Mouse (Mus musculus) retina, postnatal 1 day (tissue): ENCODE results near the gene Kcnma1.

Experiments used
- DNase-seq: peaks from one replicate; pipeline ENCODE4 v3.0.0-alpha.2; 2012

The Kcnma1 gene

DNA sequence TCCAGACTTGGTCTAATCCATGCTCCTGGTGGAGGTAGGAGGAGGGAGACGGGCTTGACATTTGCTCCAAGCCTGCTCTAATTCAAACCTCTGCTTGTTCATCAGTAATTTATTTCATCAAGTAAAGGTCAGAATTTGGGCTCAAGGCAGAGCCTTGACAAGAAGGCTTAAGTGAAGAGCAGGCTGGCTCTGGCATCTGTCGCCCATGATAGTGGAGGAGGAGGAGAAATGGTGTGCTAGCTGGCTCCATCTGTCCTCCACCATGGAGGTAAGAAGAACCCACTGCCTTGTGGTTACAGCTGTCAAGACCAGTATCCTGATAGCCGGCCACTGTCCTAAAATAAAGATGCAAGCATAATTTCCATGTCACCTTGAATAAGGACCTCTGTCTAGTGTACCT, 595.3 kb downstream of the Kcnma1 start:
- no peak for DNase-seq

GRCm38 (mm10) chr14:23407051-23407450, 607.2 kb downstream of the Kcnma1 start:
- no peak for DNase-seq

DNA sequence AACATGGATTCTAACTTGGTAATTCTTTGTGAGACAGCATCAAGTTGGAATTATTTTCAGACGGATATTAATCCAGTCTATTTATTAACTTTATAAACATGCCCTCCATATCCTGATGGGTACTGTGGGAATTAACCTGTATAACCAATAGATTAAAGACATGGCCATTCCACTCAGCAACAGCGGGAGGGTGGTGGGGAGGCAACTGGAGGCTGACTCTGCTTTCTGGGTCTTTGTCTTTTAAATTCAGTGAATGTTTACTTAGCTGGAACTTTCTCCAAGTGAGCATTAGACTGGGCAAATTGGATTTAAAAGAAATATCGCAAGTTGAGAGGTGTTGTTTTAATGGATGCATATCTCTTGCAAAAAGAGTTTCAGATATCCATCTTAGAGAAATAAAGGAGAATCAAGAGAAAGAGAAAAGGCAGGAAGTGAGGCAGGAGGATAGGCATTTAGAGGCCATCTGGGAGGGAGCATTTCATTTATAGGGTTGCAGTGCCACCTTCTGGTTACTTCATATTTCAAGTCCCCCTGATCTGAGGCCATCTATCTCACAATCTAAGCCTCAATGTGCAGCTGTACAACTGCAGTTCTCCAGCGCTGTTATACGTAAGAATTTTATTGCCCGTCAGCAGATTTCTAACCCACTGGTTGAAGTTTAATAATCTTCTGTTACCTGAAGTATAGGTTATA, 613.4 kb downstream of the Kcnma1 start:
- DNase-seq: peak; percentile 85

DNA sequence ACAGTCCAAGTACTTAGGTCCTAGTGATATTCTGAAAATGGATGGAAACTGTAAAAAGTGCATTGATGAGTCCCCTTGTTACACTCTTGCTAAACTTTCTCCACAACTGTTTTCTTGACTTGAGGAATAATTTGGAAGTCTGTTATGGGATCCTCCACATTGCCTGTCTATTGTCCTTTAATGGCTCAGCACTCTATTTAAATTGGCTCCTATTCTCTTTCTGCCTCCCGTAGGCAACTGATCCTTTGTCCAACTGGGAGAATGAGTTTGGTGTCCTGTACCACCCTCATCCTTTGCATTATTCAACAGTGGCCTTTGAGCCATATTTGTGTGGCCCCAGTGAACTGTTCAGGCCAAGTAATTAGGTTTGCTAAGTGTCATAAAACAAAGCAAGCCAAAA, 616.6 kb downstream of the Kcnma1 start:
- DNase-seq: no peak

DNA sequence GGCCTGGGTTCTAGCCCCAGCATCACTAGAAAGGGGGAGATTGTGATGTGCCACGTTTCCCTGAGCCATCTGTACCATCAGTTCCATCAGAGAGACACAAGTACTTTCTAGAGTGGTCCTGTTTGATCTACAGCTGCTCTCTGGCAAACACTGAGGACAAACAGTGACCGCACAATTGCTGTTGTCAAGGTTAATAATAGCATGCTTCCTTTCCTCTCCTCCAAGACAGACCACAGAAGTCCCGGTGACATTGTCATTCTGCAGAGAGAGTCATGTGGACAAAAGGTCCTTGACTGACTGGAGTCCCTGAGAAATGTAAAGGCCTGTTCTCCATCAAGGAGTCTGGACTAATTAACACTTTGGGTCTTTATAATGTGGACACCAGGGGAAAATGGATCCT, 622.7 kb downstream of the Kcnma1 start:
- DNase-seq: no peak

DNA sequence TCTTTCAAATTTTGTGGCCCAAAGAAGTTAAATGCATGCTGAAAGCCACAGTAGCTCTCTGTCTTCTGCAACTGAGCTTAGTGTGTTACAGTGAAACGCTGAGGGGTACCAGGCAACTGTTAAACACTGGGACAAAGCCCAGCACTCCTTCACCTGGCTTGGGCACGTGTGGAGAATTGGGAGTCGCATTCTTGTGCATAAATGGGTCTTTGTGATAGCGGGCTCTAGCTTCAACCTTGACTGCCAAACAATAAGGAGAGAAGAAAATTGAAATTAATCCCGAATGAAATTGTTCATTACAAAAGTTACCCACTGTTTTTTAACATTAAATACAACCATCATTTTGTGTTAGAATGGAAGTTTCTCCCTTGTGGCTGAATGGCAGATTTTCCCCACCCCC, 623.5 kb downstream of the Kcnma1 start:
- DNase-seq: no peak

DNA sequence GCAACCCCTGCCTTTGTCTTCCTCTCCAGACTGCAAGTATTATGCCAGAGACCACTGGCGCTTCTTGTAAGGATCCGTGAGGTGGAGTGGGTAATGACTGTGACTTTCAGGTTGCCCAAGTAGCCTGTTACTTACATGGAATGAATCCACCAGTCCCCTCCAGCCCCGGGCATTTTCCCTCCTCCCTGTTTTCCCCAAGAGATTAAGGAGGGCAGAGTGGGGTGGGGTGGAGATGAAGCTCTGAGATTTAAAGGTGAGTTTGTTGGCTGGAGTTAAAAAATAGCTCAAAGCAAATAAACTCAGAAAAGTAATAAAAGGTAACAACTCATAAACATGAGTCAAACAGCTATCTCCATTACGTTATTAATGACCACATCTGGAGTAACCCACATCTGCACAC, 624.1 kb downstream of the Kcnma1 start:
- DNase-seq: no peak

DNA sequence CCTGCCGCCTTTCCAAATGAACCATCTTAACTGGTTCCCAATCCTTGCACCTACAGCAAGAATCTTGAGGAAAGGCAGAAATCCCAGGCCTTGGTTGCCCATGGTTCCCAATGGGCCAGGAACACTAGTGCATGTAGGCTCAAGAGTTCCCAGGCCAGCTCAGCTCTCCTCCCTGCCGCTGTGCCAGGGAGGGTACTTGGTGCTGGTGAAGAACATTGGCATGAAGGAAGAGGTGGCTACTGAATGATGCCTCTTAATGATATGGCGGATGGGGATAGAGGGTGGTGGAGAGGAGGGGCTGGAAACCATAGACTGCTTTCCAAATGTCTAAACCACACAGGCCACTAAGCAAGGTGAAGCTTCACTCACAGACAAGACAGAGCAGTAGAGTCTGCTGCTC, 627.5 kb downstream of the Kcnma1 start:
- DNase-seq: no peak

- peak; percentile 64 for DNase-seq
Measured at GRCm38 (mm10) chr14:23385776-23386608, 628.3 kb downstream of the Kcnma1 start.

- peak; percentile 73 for DNase-seq
Measured at GRCm38 (mm10) chr14:23378351-23379087, 635.8 kb downstream of the Kcnma1 start.

DNA sequence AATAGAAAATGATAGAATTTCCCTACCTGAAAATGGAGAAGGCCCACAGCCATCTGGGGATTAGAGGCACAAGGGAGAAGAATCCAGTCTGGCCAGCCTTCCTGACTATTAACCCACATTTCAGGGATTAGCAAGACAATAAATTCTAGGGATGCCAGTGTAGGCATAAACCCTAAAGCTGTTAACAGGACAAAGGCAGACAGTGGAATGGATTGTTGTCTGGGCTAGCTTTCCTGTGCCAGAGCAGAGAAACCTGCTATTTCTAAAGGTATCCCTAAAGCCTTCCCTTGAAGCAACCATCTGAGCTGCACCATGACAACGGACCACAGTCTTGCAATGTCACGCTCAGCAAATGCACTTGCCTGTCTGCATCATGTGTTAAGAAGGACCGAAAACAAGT, 642.3 kb downstream of the Kcnma1 start:
- DNase-seq: peak; percentile 38

DNA sequence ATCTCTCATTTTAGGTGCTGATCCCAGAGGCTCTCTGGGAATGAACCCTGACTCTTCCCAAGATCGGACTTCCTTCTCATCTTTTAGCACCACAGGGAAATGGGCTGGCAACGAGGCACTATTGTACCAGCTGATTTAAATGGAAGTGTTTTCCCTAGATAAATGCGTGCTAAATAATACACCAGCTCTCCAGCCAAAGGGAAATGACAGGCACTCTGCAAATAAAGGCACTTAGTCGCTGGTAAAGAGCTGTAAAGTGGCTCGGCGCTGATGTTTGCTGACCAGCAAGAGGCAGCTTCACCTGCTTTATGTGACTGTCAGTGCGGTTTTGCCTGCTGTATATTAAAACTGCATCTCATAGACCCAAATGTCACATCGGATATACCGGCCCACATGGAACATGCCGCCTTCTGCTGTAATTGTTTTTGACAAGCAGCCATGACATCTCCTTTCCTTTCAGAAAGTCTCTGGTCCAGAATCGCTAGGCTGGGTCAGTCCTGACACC, 653.7 kb downstream of the Kcnma1 start:
- peak; percentile 60 for DNase-seq

GRCm38 (mm10) chr14:23358776-23359175, 655.5 kb downstream of the Kcnma1 start:
- no peak for DNase-seq

GRCm38 (mm10) chr14:23357529-23358278, 656.6 kb downstream of the Kcnma1 start:
- DNase-seq: no peak

- no peak for DNase-seq
Measured at GRCm38 (mm10) chr14:23326786-23327185, 687.5 kb downstream of the Kcnma1 start.

DNA sequence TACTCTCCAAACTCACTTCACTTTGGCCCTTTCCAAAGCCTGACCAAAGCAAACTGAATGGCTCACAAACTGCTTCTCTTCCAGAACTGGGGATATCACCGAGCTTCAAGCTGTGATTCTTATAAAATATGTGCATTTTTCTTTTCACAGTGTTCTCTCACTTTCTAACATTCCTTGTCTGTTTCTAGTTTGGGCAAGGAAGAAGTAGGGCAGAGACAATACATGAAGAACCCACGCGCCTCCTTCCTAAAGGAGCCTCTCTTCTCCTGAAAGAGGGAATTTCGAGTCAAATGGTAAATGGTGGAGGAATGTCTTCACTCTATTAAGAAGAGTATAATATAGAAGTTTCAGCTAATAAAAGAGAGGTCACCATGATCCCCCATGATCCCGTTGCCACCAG, 709.0 kb downstream of the Kcnma1 start:
- DNase-seq: no peak

DNA sequence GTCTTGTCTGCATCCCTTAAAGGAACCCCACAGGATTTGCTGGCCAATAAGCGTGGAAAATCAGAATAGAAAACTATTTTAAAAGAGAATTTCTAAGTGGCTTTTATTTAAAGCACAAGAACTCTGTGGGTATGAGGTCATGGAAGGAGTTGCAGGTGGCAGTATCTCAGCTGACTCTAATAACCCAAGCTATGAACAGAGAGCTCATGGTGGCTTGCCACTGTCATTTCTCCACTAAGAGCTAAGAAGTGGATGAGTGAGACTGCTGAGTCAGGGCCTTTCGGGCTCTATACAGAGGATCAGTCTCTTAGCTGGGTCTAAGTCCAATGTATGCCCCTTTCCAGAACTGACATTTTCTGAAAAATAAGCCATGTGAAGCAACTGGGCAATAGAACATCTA, 713.8 kb downstream of the Kcnma1 start:
- no peak for DNase-seq

GRCm38 (mm10) chr14:23290634-23291033, 723.7 kb downstream of the Kcnma1 start:
- DNase-seq: no peak

DNA sequence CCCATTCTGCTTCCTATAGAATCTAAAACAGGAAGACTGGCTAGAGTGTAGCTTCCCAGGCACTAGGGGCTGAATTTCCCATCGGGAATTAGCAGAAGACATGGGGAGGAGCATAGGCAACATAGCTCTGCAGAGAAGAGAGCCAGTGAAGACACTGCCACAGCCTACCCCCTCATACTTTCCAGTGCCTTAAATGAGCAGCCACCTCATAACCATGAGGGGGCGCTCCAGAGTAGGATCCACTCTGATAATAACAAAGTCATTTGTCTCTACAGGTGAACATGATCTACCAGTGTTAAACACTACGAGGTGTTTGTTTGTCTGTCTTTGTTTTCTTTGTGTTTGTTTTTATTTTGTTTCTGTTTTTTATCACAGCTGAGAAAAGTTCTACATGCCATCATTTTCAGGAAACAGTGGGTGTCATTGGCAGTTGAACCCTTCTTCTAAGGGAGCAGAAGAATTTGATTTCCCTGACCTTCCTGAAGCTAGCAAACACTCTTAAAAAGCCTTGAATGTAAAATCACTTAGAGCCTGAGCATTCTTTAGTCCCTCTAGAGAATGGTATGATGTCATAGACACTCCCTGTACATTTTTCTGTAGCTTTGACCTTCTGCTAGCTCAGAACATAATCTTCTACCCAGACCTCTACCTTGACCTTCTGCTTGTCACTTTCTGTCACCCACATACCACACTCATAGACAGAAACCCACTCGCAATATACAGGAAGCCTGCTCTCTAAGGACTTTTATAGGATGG, 747.6 kb downstream of the Kcnma1 start:
- no peak for DNase-seq

DNA sequence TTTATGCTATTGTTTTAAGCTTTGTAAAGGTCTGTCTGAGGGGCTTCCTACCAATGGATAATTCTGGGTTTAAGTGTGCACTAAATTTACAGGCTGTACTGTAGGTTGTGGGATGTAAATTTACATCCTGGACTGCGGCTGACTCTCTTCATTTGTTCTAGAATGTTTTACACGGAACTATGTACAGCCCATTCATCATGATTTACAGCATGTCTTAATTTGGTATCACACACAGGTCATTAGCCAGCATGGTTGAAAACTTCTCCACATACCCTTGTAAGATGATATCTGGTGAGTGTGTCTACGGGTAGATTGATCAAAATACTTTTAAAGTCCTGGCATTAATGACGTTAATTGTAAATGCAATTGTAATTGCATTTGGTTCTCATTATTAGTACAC, 761.1 kb downstream of the Kcnma1 start:
- no peak for DNase-seq

DNA sequence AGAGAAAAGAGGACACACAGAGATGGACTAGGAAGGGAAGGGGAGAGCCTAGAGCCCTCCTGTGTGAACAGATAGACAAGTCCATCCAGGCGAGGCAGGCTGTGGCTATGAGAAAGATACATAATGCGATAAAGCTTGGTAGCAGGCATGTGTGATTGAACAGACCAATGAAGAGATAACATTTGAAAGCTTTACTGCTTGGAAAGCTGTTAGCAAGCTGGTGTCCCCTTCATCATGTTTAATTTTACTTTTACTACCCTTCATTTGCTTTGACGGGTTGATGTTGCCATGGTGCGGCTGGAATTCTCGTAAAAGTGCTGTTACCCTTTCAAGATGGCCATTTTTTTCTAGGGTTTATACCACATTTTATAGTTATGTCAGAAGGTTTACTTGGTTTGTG, 769.8 kb downstream of the Kcnma1 start:
- DNase-seq: no peak

DNA sequence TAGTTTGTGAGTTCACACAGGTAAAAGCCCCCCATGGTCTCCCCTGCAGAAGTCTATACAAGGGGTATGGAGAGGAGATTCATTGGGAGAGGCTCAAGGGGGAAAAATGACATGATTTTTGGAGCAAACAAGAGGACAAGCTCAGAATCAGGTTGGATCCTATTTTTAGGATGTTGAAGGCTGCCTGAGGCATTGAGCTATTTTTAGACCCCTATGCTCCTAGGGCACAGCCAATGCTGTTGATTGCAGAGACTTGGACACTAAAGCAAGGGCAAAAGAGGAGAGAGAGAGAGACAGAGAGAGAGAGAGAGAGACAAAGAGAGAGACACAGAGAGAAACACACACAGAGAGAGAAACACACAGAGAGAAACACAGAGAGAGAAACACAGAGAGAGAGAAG, 770.4 kb downstream of the Kcnma1 start:
- no peak for DNase-seq
